Mouse (Mus musculus): ENCODE data around the gene Ccdc81.

GRCm38 (mm10) chr7:89853131-89853530 is 50.3 kb downstream of the Ccdc81 start:
- no peak for TF ChIP-seq CTCF (IDR thresholded peaks at IDR 0.05; ENCODE audit: low read depth)
- no peak for TF ChIP-seq EP300 (optimal IDR thresholded peaks at IDR 0.05)
